Mouse (Mus musculus): Measurements from ENCODE around the gene Kctd17. TPM values are rescaled to one million over a fixed set of nuclear protein-coding genes. Genes with fewer than 3 reads are reported as not detected.

The Kctd17 gene
- total RNA-seq (2017), result 4.6 to 6.1 TPM (median 5.0 TPM) in 3 replicates

DNA sequence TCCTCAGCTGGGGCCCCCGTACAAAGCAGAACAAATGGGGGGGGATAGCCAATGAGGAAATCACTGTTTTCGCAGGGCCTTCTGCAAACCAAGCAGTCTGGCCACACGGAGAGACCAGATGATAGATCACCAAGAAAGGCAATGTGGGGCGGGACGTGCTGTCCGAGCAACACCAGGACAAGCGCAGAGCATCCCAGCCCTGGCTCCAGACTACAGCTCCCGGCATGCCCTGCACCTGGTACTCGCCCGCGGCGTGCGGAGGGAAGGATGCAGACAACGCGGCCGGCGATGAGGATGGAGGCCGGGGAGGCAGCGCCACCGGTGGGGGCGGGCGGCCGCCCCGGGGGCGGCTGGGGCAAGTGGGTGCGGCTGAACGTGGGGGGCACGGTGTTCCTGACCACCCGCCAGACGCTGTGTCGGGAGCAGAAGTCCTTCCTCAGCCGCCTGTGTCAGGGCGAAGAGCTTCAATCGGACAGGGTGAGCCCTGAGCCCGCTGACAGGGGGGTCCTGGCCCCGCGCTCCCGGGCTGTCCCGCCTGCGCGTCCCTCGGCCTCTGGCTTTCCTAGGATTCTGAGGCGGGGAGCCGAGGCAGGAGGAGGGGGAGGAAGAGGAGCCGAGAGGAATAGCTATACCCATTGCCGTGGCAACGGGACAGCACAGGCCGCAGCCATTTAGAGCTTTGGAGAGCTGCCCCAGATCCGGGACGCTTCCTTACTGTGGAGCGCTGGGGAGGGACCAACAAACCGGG lies at the start of gene Kctd17:
Kctd17 (plus strand) TSS at position 174 of the 748 bp plus-strand sequence.
- ATAC-seq (replicated peaks; ENCODE audit: insufficient number of reproducible peaks, low FRiP score, low TSS enrichment, poor library complexity, severe bottlenecking), result peak; percentile 36; the same call in 1 of the 2 replicates

DNA sequence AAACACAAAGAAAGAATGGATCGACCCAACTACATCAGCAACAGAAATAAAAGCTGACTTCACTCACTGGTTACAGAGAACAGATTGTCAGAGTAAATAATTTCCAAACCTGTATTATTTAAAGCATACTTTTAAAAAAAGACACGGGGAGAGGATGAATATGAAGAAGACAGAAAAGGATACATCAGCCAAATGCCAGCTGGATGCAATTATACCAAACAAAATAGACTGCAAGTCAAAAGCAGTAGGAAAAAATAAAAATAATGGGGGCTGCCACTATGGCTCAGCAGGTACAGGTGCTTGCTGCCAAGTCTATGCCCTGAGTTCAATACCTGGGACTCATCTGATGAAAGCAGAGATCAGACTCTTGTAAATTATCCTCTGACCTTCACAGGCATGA lies 48.2 kb upstream of the Kctd17 start:
- ATAC-seq (replicated peaks; ENCODE audit: insufficient number of reproducible peaks, low FRiP score, low TSS enrichment, poor library complexity, severe bottlenecking), result no peak

DNA sequence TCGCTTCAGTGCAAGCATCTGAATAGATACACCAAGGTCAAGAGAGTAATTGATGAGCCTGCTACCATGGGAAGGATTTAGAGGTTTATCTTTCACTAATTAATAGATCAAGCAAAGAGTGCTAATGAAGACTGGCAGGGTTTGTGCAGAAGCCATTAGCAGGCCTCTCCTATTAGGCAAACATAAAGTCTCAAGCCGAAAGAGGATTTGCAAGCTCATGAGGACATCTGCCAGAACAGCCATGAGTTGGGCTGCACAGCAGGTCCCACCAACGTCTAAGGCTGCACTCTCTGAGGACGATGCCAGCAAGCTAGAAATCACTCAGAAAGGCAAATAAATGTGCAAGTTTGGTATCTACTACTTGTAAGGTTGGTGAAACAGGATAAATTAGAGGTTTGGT lies 47.6 kb upstream of the Kctd17 start:
- ATAC-seq (replicated peaks; ENCODE audit: insufficient number of reproducible peaks, low FRiP score, low TSS enrichment, poor library complexity, severe bottlenecking), result no peak

DNA sequence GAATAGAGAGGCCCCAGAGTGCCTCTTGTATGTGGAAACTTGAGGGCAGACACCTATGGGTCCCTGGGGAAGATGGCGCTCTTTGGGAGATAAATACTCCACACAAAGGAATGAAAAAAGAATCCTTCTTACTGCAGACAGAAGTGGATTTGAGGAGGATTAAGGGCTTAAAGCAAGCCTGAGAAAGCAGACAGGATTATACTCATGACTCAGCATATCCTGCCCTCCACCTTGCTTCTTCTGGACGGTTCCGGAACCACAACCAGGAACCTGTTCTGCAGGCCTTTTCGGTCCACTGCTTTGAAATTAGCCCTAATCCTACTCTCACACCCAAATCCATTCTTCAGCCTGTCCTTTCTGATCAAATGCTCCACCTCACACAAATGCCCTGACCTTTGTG lies 46.2 kb upstream of the Kctd17 start:
- ATAC-seq (replicated peaks; ENCODE audit: insufficient number of reproducible peaks, low FRiP score, low TSS enrichment, poor library complexity, severe bottlenecking), result no peak

- no peak for ATAC-seq (replicated peaks; ENCODE audit: insufficient number of reproducible peaks, low FRiP score, low TSS enrichment, poor library complexity, severe bottlenecking)
These were observed 44.7 kb upstream of the Kctd17 start for GRCm38 (mm10) chr15:78383450-78384219.

- ATAC-seq (replicated peaks; ENCODE audit: insufficient number of reproducible peaks, low FRiP score, low TSS enrichment, poor library complexity, severe bottlenecking), result no peak
These were observed 43.9 kb upstream of the Kctd17 start for GRCm38 (mm10) chr15:78384220-78385116.

GRCm38 (mm10) chr15:78385564-78385963 lies 42.8 kb upstream of the Kctd17 start:
- ATAC-seq (replicated peaks; ENCODE audit: insufficient number of reproducible peaks, low FRiP score, low TSS enrichment, poor library complexity, severe bottlenecking), result no peak

GRCm38 (mm10) chr15:78390855-78391254 lies 37.5 kb upstream of the Kctd17 start:
- no peak for ATAC-seq (replicated peaks; ENCODE audit: insufficient number of reproducible peaks, low FRiP score, low TSS enrichment, poor library complexity, severe bottlenecking)

DNA sequence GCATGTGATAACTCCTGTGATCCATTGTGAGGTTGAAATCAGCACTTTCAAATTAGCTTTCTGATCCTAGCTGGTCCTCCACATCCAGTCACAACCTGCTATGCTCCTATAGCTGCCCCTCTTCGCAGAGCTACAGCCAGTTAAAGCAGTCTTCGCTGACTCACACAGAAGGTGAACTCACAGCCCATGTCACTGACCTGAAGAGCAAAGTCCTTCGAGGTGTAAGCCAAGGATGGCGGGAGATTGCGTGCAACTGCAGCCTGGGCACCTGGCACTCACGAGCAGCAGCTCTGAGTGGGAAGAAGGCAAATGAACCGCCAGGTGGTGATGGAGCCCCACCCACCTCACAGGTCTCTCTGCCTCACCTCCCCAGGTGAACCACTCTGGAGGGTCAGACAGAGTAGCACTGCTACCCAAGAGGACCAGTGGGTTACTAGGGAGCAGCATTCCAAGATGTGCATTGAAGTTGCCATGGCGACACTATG lies 32.8 kb upstream of the Kctd17 start, which contains the start of gene Tex33:
Tex33 (minus strand) TSS at position 435 of the 485 bp plus-strand sequence.
- no peak for ATAC-seq (replicated peaks; ENCODE audit: insufficient number of reproducible peaks, low FRiP score, low TSS enrichment, poor library complexity, severe bottlenecking)

DNA sequence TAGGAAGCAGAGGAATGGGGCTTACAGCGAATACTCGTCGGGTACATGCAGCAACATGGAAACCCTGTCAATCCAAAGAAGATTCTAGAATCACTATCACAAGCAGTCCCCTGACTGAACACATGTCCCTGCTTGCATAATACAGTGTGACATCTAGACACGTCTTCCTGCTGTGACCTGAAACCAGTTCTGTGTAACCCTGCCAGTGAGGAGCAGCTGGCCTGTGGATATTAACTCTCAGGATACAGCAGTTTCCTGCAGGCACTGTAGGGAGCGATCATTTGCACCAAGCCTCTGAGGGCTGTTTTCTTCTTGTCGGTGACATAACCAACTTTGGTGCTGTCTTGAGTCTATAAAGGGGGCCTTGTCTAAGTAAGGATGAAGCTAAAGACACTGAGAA lies 27.0 kb upstream of the Kctd17 start:
- no peak for ATAC-seq (replicated peaks; ENCODE audit: insufficient number of reproducible peaks, low FRiP score, low TSS enrichment, poor library complexity, severe bottlenecking)

DNA sequence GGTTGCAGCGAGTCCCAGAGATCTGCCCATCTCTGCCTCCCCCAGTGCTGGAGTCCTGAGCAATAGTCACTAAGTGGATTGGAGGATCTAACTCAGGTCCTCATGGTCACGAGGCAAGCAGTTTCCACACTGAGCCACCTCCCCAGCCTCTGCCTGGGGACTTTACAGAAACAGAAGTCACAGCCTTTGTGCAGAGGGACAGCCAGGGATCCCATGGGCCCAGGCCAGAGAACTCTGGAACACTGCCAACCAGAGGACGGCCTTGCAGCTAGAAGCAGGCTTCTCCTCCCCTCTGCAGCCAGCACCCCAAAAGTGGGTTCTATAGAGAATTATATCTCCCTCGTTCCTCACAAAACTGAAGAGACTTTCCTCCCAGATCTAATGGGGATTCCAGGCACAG lies 26.4 kb upstream of the Kctd17 start:
- ATAC-seq (replicated peaks; ENCODE audit: insufficient number of reproducible peaks, low FRiP score, low TSS enrichment, poor library complexity, severe bottlenecking), result no peak

GRCm38 (mm10) chr15:78402423-78402822 lies 25.9 kb upstream of the Kctd17 start:
- no peak for ATAC-seq (replicated peaks; ENCODE audit: insufficient number of reproducible peaks, low FRiP score, low TSS enrichment, poor library complexity, severe bottlenecking)

GRCm38 (mm10) chr15:78403301-78403741 lies 25.0 kb upstream of the Kctd17 start:
- ATAC-seq (replicated peaks; ENCODE audit: insufficient number of reproducible peaks, low FRiP score, low TSS enrichment, poor library complexity, severe bottlenecking), result no peak

- ATAC-seq (replicated peaks; ENCODE audit: insufficient number of reproducible peaks, low FRiP score, low TSS enrichment, poor library complexity, severe bottlenecking), result no peak
These were observed 24.5 kb upstream of the Kctd17 start for GRCm38 (mm10) chr15:78403896-78404295.

DNA sequence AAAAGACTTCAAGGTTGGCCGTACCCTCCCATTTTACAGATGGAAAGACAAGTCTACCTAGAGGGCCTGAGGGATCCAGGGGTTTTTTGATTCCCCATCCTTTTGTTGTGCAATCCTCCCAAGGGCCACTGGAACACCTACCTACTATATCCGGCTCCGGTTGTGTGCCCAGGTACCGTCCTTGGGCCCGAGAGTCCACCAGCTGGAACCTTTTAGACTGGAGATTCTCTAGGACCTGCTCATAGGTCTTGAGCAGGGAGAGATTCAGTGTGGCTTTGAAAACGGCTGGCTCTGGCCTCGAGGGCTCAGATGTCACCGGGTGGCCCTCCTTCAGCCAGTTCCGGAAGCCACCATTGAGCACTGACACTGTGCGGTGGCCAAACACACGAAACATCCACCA lies 23.3 kb upstream of the Kctd17 start:
- ATAC-seq (replicated peaks; ENCODE audit: insufficient number of reproducible peaks, low FRiP score, low TSS enrichment, poor library complexity, severe bottlenecking), result no peak

DNA sequence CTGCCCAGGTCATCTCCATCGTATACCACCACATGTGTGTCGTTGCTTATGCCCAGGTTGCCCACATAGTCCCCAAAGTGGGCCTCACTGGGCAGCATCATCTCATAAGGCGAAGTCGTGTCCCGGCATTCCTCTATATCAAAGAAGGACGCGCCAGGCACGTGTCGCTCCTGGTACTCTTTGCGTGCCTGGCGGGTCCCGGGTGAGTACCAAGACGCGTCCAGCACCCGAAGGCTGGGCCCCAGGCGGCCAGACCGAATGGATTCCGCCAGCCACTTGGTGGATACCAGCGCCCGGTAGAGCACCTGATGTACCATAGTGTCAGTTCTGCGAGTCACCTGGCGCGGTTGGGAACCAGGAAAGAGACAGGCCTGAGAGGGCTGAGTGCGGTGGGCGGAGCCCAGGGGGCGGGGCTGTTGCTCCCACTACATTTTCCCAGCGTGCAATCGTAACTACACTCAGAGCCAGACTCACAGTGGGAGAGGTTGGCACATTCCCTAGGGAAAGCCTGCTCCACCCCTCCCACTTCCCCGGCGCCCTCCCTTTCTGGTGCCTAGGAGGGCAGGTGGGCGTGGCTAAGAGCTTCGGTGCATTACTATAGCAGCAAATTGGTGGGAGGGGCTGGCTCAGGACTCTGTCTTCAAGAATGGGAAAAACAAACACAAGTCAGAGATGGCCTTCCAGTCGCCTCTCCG lies 22.7 kb upstream of the Kctd17 start, which contains the start of gene Tst:
Tst (minus strand) TSS at position 391 of the 695 bp plus-strand sequence.
- 0 out of 2 replicates have a peak, but pooled peaks have one; percentile 14 for ATAC-seq (replicated peaks; ENCODE audit: insufficient number of reproducible peaks, low FRiP score, low TSS enrichment, poor library complexity, severe bottlenecking)

DNA sequence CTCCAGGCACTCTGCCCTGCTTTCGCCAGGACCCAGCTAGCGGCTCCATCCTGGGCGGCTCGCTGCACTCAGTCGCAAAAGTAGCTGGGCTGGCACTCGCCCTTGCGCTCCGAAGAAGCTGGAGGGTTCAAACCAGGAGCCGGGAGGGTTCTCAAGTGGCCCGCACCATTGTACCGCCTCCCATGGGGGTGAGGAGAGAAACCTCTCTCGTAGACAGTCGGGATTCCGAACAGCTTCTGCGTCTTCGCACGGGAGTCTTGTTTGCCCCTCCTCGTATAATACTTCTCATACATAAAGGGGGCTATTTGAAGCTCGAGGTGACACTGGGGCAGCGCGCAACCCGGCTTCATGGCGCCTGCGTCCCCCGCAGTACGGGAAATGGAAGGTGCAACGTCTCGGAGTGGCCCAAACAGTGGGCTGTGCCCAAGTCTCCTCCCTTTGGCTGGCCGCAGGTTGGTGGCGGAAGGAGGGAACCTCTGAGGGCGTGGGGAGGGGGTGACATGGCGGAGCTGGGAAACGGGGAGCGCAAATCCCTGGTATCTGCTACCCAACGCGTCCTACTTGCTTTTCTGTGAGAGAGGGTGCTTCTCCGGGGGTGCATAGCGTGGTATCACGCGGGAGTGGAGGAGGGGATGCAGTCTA lies 21.9 kb upstream of the Kctd17 start, which contains the start of gene Mpst:
Mpst (plus strand) TSS at position 124 of the 642 bp plus-strand sequence.
- ATAC-seq (replicated peaks; ENCODE audit: insufficient number of reproducible peaks, low FRiP score, low TSS enrichment, poor library complexity, severe bottlenecking), result peak; percentile 93

All from monocyte, adult 5-6 weeks (primary cell).